Mouse (Mus musculus): ENCODE measurements around the gene Wdr64.

Wdr64 gene

DNA sequence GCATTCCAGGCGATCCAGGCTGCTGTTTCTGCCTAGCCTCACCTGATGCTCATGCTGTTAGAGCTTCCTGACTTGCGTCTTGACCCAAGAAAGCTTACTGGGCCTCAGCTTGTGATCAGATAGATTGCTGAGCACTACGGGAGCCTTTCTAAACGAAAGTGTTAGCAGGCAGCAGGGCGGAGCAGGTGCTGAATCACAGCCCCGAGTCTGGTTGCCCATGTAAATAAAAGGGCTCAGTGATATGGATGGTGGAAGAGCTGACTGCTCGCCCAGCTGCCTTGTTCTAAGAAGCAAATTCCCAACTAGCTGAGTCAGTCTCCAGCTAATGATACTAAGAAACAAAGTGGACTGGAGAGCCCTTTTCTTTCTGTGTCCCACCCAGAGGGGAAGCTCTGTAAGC lies 27.4 kb downstream of the Wdr64 start:
- DNase-seq: no peak

DNA sequence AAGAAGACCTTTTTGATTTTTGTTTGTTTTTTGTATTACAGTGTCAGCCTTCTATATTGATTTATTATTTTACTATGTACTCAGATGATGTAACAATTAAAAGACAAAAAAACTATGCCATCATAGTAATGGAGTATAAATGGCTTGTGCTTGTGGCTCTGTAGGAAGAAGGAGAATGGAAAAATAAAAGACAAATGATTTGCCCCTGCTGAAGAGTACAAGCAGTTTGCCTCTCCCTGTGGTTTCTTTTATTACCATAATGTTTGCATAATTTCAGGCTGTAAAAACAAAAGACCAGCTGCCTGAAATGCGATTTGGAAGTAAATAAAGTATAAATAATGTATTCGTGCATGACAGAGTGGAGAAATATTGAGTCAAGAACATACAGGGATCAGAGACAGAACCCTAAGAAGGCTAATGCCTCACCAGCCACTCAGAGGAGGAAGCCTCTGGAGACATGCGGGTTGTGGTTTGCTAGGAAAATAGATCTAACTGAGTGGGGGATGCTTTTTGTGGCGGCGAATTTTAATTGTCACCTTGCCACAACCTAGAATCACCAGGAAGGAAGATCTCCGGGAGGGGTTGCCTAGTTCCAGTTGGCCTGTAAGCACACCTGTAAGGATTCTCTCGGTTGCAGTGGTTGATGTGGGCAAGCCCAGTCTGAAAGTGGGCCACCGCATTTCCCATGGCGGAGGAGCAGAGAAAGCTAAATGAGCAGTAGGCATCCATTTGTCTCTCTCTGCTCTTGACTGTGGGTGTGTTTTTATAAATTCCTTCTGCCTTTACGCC lies 56.4 kb downstream of the Wdr64 start:
- DNase-seq: no peak

DNA sequence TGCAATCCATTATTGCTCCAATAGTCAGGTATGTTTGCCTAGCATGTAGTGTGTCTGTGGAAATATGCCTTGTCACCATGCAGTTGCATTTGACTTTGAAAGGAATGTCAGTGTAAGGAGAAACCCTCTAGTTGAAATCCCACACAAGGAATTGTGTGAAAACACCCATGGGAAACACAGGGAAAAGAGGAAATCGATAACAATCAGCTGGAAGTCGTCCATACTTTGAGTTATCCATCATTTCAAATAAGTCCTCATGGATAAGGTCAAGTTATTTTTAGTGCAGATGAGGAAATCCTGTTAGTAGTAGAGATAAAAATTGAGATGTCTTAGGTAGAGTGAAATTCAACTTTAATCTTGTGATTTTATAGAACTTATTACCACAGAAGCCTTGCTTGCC lies 96.3 kb downstream of the Wdr64 start:
- DNase-seq: no peak

DNA sequence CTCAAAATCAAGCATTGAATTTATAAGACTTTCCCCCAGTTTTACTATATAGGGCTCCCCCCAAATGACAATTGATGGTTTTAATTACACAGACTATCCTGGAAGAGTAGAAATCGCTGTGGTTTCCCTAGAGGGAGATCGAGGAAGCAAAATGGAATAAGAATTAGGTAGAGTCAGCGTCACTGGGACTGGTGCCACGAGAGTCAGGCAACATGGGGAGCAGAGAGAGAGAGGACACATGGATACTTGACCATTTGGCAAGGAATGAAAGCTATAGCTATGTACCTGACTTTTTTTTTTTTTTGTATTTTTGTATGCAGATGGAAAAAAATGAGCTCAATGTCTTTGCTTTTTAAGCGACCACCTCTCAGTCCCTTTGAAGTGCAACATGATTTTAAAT lies 110.0 kb downstream of the Wdr64 start:
- no peak for DNase-seq

GRCm38 (mm10) chr1:175811625-175812024 lies 113.2 kb downstream of the Wdr64 start:
- DNase-seq: no peak

DNA sequence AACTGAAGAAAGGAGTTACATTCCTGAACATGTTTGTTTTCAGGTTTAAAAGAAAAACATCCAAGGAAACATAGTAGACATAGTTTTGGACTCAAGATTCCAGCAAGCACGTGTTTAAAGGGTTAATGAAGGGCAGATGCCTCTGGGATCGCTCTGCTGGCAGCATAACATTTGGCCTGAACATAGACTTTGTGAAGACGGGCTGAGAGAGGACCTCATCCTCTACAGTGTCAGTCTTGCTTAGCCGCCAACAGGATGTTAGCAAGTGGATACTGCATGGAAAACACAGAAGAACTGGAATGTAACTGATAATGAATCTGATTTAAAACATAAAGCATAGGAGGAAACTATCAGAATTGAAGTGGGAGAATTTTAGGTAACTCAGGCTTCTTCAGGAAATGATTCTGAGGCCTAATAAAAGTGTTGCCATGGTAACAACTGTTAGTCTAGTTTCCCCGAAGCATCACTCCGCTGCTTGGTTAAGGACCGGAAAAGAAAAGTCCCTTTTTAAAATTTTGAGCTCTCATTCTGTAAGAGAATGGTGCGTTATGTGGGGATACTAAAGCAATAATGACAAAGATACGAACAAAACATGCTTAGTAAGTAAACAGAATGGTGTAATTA lies 125.5 kb downstream of the Wdr64 start:
- no peak for DNase-seq

DNA sequence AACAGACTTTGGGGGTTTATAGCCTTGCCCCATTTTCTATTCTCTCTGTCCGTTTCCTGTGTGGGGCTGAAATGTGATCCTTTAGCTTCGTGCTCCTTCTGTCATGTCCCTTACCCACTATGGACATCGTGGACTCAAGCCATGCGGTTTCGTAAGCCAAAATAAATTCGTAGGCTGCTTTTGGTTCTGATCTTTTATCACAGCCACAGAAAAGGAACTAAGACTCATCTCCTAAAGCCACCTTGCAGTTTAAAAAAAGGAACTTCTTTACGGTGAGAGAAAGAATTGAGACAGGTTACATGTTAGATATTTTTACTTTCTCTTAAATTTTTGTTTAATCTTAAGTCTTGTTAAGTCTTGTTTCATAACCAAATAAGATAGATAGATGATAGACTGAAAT lies 130.1 kb downstream of the Wdr64 start:
- DNase-seq: no peak

DNA sequence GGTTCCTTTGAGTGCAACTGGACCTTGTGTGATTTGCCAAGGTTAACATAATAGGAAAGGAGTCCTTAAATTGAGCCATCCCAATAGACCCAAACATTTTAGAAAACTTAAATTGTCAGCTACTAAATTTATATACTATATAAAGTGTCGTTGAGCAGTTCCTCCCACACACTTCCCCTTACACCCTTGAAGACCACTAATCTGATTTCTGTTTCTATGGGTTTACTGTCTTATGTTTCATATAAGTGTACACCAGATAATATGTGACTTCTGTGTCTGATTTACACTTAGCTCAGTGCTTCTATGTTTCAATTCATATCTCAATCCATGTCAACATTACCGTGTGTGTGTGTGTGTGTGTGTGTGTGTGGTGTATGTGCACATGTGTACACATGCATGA lies 130.8 kb downstream of the Wdr64 start:
- DNase-seq: no peak

- no peak for DNase-seq
These were observed 157.1 kb downstream of the Wdr64 start for GRCm38 (mm10) chr1:175855515-175855914.
